Mouse (Mus musculus) liver, postnatal 0 days (tissue): ENCODE measurements around the gene Ttc8.
"Not testable (repeated sequence)": the region's sequence is repeated elsewhere in the genome, so short reads cannot be mapped to it uniquely, and the experiment has no call there.

Experiments used
- CTCF ChIP-seq: sonication (generic); IDR thresholded peaks from 2 replicates; pipeline ENCODE4 v1.5.1; 2016; ENCODE audit warnings: antibody characterized with exemption, low read depth
- EP300 ChIP-seq: IDR thresholded peaks from 2 replicates; pipeline ENCODE4 v1.6.1; 2016; ENCODE audit warnings: antibody characterized with exemption, low read depth, mild to moderate bottlenecking

DNA sequence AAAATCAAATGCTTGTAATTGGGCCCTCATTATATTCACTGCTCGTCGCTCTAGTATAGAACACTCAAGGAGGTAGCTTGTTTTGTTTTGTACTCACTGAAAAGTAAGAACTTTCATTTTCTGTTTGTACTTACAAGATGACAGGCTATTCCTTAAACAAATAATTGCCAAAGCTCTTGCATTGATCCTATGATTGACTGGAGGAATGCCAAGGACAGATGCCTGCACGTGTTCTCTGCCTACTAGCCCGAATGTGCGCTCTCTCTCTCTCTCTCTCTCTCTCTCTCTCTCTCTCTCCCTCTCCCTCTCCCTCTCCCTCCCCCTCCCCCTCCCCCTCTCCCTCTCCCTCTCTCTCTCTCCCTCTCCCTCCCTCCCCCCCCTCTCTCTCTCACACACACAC, 30.9 kb downstream of the Ttc8 start:
- not testable (repeated sequence) for TF ChIP-seq CTCF, EP300
